Mouse (Mus musculus): ENCODE measurements around the gene Prkaa2. TPM values are rescaled to one million over a fixed set of nuclear protein-coding genes. Genes with fewer than 3 reads are reported as not detected.

Prkaa2 gene
- total and polyA plus RNA-seq, 3 experiments, result 0.11 TPM; not detected in 2

GRCm38 (mm10) chr4:105131756-105132314 lies 22.1 kb upstream of the Prkaa2 start:
- TF ChIP-seq POLR2AphosphoS5 (IDR thresholded peaks at IDR 0.05; ENCODE audit: insufficient replicate concordance, low read depth, low read length), result no peak
- ATAC-seq (ENCODE audit: extremely low read depth, insufficient number of reproducible peaks, low FRiP score, poor library complexity, severe bottlenecking) (no peak), DNase-seq (ENCODE audit: low spot score) (no peak)
- Histone ChIP-seq H3K27me3 (ENCODE audit: insufficient read depth, low read length) (no peaks in the 10 kb centered on the region), H3K4me1 (ENCODE audit: insufficient read depth, low read depth, low read length) (no peaks in the 10 kb centered on the region), H3K36me3 (replicated peaks) (no peaks in the 10 kb centered on the region), H3K9me3 (replicated peaks) (peaks cover 57% of the 10 kb centered on the region), H3K4me3 (ENCODE audit: low read depth, low read length) (no peak overlapping the region)

DNA sequence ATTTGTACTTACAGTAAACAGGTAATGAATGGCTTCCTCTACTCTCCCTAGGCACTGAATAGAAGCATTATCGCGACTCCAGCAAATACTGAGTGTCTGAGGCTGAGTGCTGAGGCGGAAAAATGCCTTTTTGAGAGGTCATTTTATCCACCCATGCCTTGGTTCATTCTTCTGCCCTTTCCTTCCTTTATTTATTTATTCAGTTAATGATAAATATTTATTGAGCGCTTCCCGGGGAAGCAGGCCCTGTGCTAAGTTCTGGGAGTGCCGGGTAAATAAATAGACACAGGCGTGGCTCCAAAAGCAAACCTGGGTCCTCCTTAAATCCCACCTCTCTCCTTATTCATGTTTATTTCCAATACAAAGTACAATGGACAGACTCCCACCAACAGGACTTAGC lies 19.5 kb upstream of the Prkaa2 start:
- ATAC-seq (ENCODE audit: extremely low read depth, insufficient number of reproducible peaks, low FRiP score, poor library complexity, severe bottlenecking) (no peak), DNase-seq (ENCODE audit: low spot score) (no peak)
- Histone ChIP-seq H3K9me3 (replicated peaks) (peaks cover 46% of the 10 kb centered on the region), H3K36me3 (replicated peaks) (no peaks in the 10 kb centered on the region), H3K4me3 (ENCODE audit: low read depth, low read length) (no peak overlapping the region), H3K4me1 (ENCODE audit: insufficient read depth, low read depth, low read length) (no peaks in the 10 kb centered on the region), H3K27me3 (ENCODE audit: insufficient read depth, low read length) (no peaks in the 10 kb centered on the region)
- TF ChIP-seq TAL1 (conservative IDR thresholded peaks at IDR 0.05; ENCODE audit: low read depth, low read length) (no peak), POLR2AphosphoS5 (IDR thresholded peaks at IDR 0.05; ENCODE audit: insufficient replicate concordance, low read depth, low read length) (no peak), GATA2 (IDR thresholded peaks at IDR 0.05; ENCODE audit: borderline replicate concordance, low read depth, low read length) (no peak), GATA1 (IDR thresholded peaks at IDR 0.05; ENCODE audit: borderline replicate concordance, low read length) (no peak), CTCF (IDR thresholded peaks at IDR 0.05; ENCODE audit: low read depth, low read length) (no peak)

DNA sequence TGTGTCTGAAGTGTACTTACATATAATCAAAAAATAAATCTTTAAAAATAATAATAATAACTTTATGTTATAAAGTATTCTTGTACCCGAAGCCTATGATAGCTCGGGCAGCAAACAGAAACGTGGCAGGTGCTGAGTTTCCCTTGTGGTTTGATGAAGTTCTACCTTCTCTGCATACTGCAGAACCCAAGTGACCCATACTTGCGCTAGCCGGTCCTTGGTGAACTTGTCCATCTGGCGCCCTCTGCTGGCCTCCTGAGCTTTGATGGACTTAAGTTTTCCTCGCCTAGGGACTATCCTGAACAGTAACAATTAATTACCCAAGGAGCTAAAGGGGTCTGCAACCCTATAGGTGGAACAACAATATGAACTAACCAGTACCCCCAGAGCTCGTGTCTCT lies 12.7 kb upstream of the Prkaa2 start:
- DNase-seq (ENCODE audit: low spot score), result no peak
- no peak for ATAC-seq (ENCODE audit: extremely low read depth, insufficient number of reproducible peaks, low FRiP score, poor library complexity, severe bottlenecking)
- no peaks in the 10 kb centered on the region for H3K36me3 ChIP-seq (replicated peaks)
- H3K4me1 ChIP-seq (ENCODE audit: insufficient read depth, low read depth, low read length), result no peaks in the 10 kb centered on the region
- peaks cover 32% of the 10 kb centered on the region for H3K9me3 ChIP-seq (replicated peaks)
- no peak overlapping the region for H3K4me3 ChIP-seq (ENCODE audit: low read depth, low read length)
- no peaks in the 10 kb centered on the region for H3K27me3 ChIP-seq (ENCODE audit: insufficient read depth, low read length)
- TF ChIP-seq POLR2AphosphoS5 (IDR thresholded peaks at IDR 0.05; ENCODE audit: insufficient replicate concordance, low read depth, low read length) (no peak), TAL1 (conservative IDR thresholded peaks at IDR 0.05; ENCODE audit: low read depth, low read length) (no peak), GATA1 (IDR thresholded peaks at IDR 0.05; ENCODE audit: borderline replicate concordance, low read length) (no peak), CTCF (IDR thresholded peaks at IDR 0.05; ENCODE audit: low read depth, low read length) (no peak), GATA2 (IDR thresholded peaks at IDR 0.05; ENCODE audit: borderline replicate concordance, low read depth, low read length) (no peak)

- Histone ChIP-seq H3K4me1 (ENCODE audit: insufficient read depth, low read depth, low read length) (no peaks in the 10 kb centered on the region), H3K4me3 (ENCODE audit: low read depth, low read length) (no peak overlapping the region), H3K36me3 (replicated peaks) (no peaks in the 10 kb centered on the region), H3K9me3 (replicated peaks) (peaks cover 28% of the 10 kb centered on the region), H3K27me3 (ENCODE audit: insufficient read depth, low read length) (no peaks in the 10 kb centered on the region)
- ATAC-seq (ENCODE audit: extremely low read depth, insufficient number of reproducible peaks, low FRiP score, poor library complexity, severe bottlenecking), result no peak
- DNase-seq (ENCODE audit: low spot score), result no peak
- TF ChIP-seq GATA2 (IDR thresholded peaks at IDR 0.05; ENCODE audit: borderline replicate concordance, low read depth, low read length) (no peak), POLR2AphosphoS5 (IDR thresholded peaks at IDR 0.05; ENCODE audit: insufficient replicate concordance, low read depth, low read length) (no peak), CTCF (IDR thresholded peaks at IDR 0.05; ENCODE audit: low read depth, low read length) (no peak), TAL1 (conservative IDR thresholded peaks at IDR 0.05; ENCODE audit: low read depth, low read length) (no peak)
Measured at GRCm38 (mm10) chr4:105121081-105121480, 11.4 kb upstream of the Prkaa2 start.

GRCm38 (mm10) chr4:105113468-105113867 lies 3.8 kb upstream of the Prkaa2 start:
- ATAC-seq (ENCODE audit: extremely low read depth, insufficient number of reproducible peaks, low FRiP score, poor library complexity, severe bottlenecking), result no peak
- Histone ChIP-seq H3K36me3 (replicated peaks) (no peaks in the 10 kb centered on the region), H3K27me3 (ENCODE audit: insufficient read depth, low read length) (no peaks in the 10 kb centered on the region), H3K9me3 (replicated peaks) (peaks cover 33% of the 10 kb centered on the region), H3K4me1 (ENCODE audit: insufficient read depth, low read depth, low read length) (no peaks in the 10 kb centered on the region), H3K4me3 (ENCODE audit: low read depth, low read length) (no peak overlapping the region)
- no peak for TF ChIP-seq CTCF (IDR thresholded peaks at IDR 0.05; ENCODE audit: low read depth, low read length)
- TF ChIP-seq POLR2AphosphoS5 (IDR thresholded peaks at IDR 0.05; ENCODE audit: insufficient replicate concordance, low read depth, low read length), result no peak
- TF ChIP-seq GATA1 (IDR thresholded peaks at IDR 0.05; ENCODE audit: borderline replicate concordance, low read length), result no peak
- no peak for TF ChIP-seq TAL1 (conservative IDR thresholded peaks at IDR 0.05; ENCODE audit: low read depth, low read length)
- no peak for TF ChIP-seq GATA2 (IDR thresholded peaks at IDR 0.05; ENCODE audit: borderline replicate concordance, low read depth, low read length)
- no peak for DNase-seq (ENCODE audit: low spot score)

DNA sequence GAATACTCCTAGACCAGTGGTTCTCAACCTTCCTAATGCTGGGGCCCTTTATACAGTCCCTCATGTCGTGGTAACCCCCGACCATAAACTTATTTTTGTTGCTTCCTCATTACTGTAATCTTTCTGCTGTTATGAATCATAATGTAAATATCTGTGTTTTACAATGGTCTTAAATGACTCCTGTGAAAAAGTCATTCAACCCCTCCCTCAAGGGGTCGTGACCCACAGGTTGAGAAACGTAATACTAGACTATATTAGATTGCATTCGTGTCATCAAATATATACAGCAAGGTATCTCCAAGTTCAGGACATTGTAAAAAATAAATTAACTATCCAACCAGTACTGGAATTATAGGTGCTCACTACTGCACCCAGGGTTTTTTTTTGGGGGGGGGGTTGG lies 3.4 kb upstream of the Prkaa2 start:
- ATAC-seq (ENCODE audit: extremely low read depth, insufficient number of reproducible peaks, low FRiP score, poor library complexity, severe bottlenecking) (no peak), DNase-seq (ENCODE audit: low spot score) (no peak)
- TF ChIP-seq TAL1 (conservative IDR thresholded peaks at IDR 0.05; ENCODE audit: low read depth, low read length), result no peak
- no peak for TF ChIP-seq POLR2AphosphoS5 (IDR thresholded peaks at IDR 0.05; ENCODE audit: insufficient replicate concordance, low read depth, low read length)
- TF ChIP-seq GATA2 (IDR thresholded peaks at IDR 0.05; ENCODE audit: borderline replicate concordance, low read depth, low read length), result no peak
- TF ChIP-seq CTCF (IDR thresholded peaks at IDR 0.05; ENCODE audit: low read depth, low read length), result no peak

GRCm38 (mm10) chr4:105111770-105112169 lies 2.1 kb upstream of the Prkaa2 start:
- ATAC-seq (ENCODE audit: extremely low read depth, insufficient number of reproducible peaks, low FRiP score, poor library complexity, severe bottlenecking) (no peak), DNase-seq (ENCODE audit: low spot score) (no peak)
- Histone ChIP-seq H3K9me3 (replicated peaks) (peaks cover 34% of the 10 kb centered on the region), H3K4me3 (ENCODE audit: low read depth, low read length) (no peak overlapping the region), H3K4me1 (ENCODE audit: insufficient read depth, low read depth, low read length) (no peaks in the 10 kb centered on the region), H3K36me3 (replicated peaks) (no peaks in the 10 kb centered on the region), H3K27me3 (ENCODE audit: insufficient read depth, low read length) (no peaks in the 10 kb centered on the region)
- no peak for TF ChIP-seq GATA1 (IDR thresholded peaks at IDR 0.05; ENCODE audit: borderline replicate concordance, low read length)
- TF ChIP-seq CTCF (IDR thresholded peaks at IDR 0.05; ENCODE audit: low read depth, low read length), result no peak
- no peak for TF ChIP-seq GATA2 (IDR thresholded peaks at IDR 0.05; ENCODE audit: borderline replicate concordance, low read depth, low read length)
- no peak for TF ChIP-seq TAL1 (conservative IDR thresholded peaks at IDR 0.05; ENCODE audit: low read depth, low read length)
- no peak for TF ChIP-seq POLR2AphosphoS5 (IDR thresholded peaks at IDR 0.05; ENCODE audit: insufficient replicate concordance, low read depth, low read length)

More for the DNA sequence above, 3.4 kb upstream of the Prkaa2 start:
- no peaks in the 10 kb centered on the region for H3K36me3 ChIP-seq (replicated peaks)
- H3K9me3 ChIP-seq (replicated peaks), result peaks cover 33% of the 10 kb centered on the region
- no peaks in the 10 kb centered on the region for H3K4me1 ChIP-seq (ENCODE audit: insufficient read depth, low read depth, low read length)
- no peaks in the 10 kb centered on the region for H3K27me3 ChIP-seq (ENCODE audit: insufficient read depth, low read length)
- H3K4me3 ChIP-seq (ENCODE audit: low read depth, low read length), result no peak overlapping the region

All from G1E (cell line).